Mouse (Mus musculus) liver, adult 2 months (tissue): ENCODE data around the gene Ccdc115.

Source experiments
- CTCF ChIP-seq: fragments of 200-500 bp; IDR thresholded peaks from 2 replicates; pipeline ENCODE4 v1.5.1; 2011; ENCODE audit warnings: low read depth, low read length, control low read depth
- POLR2A ChIP-seq: fragments of 200-500 bp; IDR thresholded peaks from 2 replicates; pipeline ENCODE4 v1.6.1; 2011; ENCODE audit warnings: low read length, control low read depth; ENCODE audit not compliant: insufficient read depth; ENCODE audit errors: extremely low read depth

- TF ChIP-seq CTCF (no peak), POLR2A (no peak)
These were observed 10.2 kb downstream of the Ccdc115 start for GRCm38 (mm10) chr1:34429281-34429680.
